In genomic region chr7:142330271-142330724, GRCm38 (mm10) we compare ENCODE assay signal across 10 mouse cellular contexts. TPM values are rescaled to one million over a fixed set of nuclear protein-coding genes. Genes with fewer than 3 reads are reported as not detected.
DNase-seq lines count a peak whose midpoint lies in the region; ATAC-seq lines count a peak whose summit lies in the region.
"Had no signal": no experiment of that assay in that cellular context is flagged by ENCODE, and none has a peak within 500 bp of the region (broad histone marks: within the 10 kb centered on the region; RNA-seq: fewer than 3 reads in every experiment).

No protein-coding gene starts in this region.

- WGBS in heart, embryonic 16.5 days = 10% methylated on average over 9 of the region's 9 CpGs
- WGBS in stomach, embryonic 16.5 days = 20% methylated on average over 9 of the region's 9 CpGs

- H3K9ac ChIP-seq in heart, embryonic 16.5 days (ENCODE audit: low read length) = 0 out of 2 replicates have a peak overlapping the region, but pooled peaks have one; percentile 36
- peak overlapping the region; percentile 37; the same call in 1 of the 2 replicates for H3K9ac ChIP-seq in stomach, embryonic 16.5 days (ENCODE audit: low read length)

- DNase-seq in lung, adult 18-20 months = peak; percentile 14 to 23
- DNase-seq in lung, postnatal 14 days = no peak
- DNase-seq in kidney, postnatal 25 days = peak; percentile 81 to 87
- no peak for DNase-seq in urinary bladder, postnatal 10 days (ENCODE audit: low spot score)
- no peak for DNase-seq in thymus, postnatal 14 days
- DNase-seq in spleen, postnatal 4 days (ENCODE audit: low spot score in 2 of 2) = no peak

- H3K4me1 ChIP-seq in heart, embryonic 16.5 days (ENCODE audit: control insufficient read depth, insufficient read depth, low read length) = peaks cover 30% of the 10 kb centered on the region
- peaks cover 22% of the 10 kb centered on the region for H3K4me1 ChIP-seq in stomach, embryonic 16.5 days (ENCODE audit: control insufficient read depth, insufficient read depth, low read length)

- no peak overlapping the region for H3K4me2 ChIP-seq in heart, embryonic 16.5 days (ENCODE audit: low read depth, low read length)
- H3K4me2 ChIP-seq in stomach, embryonic 16.5 days (ENCODE audit: low read depth, low read length) = no peak overlapping the region

- no peaks in the 10 kb centered on the region for H3K27me3 ChIP-seq in heart, embryonic 16.5 days (ENCODE audit: control insufficient read depth, insufficient read depth, low read length)
- H3K27me3 ChIP-seq in stomach, embryonic 16.5 days (ENCODE audit: control insufficient read depth, insufficient read depth, low read length) = no peaks in the 10 kb centered on the region

- no peaks in the 10 kb centered on the region for H3K36me3 ChIP-seq in heart, embryonic 16.5 days (ENCODE audit: control insufficient read depth, insufficient read depth)
- H3K36me3 ChIP-seq in stomach, embryonic 16.5 days (ENCODE audit: control insufficient read depth, insufficient read depth, low read length) = no peaks in the 10 kb centered on the region

- no peak overlapping the region for H3K4me3 ChIP-seq in heart, embryonic 16.5 days (ENCODE audit: low read length)
- no peak overlapping the region for H3K4me3 ChIP-seq in stomach, embryonic 16.5 days (replicated peaks; ENCODE audit: low read length)

- no peaks in the 10 kb centered on the region for H3K9me3 ChIP-seq in heart, embryonic 16.5 days (replicated peaks; ENCODE audit: control insufficient read depth, low read length)
- no peaks in the 10 kb centered on the region for H3K9me3 ChIP-seq in stomach, embryonic 16.5 days (replicated peaks; ENCODE audit: control insufficient read depth, low read length)

- peak overlapping the region; percentile 86 for H3K27ac ChIP-seq in heart, embryonic 16.5 days (ENCODE audit: low read length)
- H3K27ac ChIP-seq in stomach, embryonic 16.5 days (ENCODE audit: low read length) = peak overlapping the region; percentile 76; the same call in 1 of the 2 replicates

- ATAC-seq in heart, embryonic 16.5 days (replicated peaks; ENCODE audit: extremely low read depth, insufficient read depth, low FRiP score) = peak; percentile 90
- peak; percentile 57 for ATAC-seq in stomach, embryonic 16.5 days (ENCODE audit: insufficient read depth, low FRiP score)

RNA-seq across cellular contexts. Expression of gene Krtap5-4, which starts 26.9 kb away (rescaled TPM):
- polyA plus RNA-seq in heart, embryonic 16.5 days (2015; fragmentation: Nextera tagmentation; extraction: Ambion mirVana) = 0.18 TPM in 1 of 2 replicates, not detected in the other
- polyA plus RNA-seq in stomach, embryonic 16.5 days (2015; fragmentation: Nextera tagmentation; extraction: Ambion mirVana) = not detected in 2 replicates
- polyA plus RNA-seq: limb, embryonic 11.5 days; neural tube, embryonic 14.5 days had no signal

RNA-seq across cellular contexts. Expression of gene Krtap5-1, which starts 33.4 kb away (rescaled TPM):
- polyA plus RNA-seq in heart, embryonic 16.5 days (2015; fragmentation: Nextera tagmentation; extraction: Ambion mirVana) = not detected in 2 replicates
- polyA plus RNA-seq in stomach, embryonic 16.5 days (2015; fragmentation: Nextera tagmentation; extraction: Ambion mirVana) = not detected in 2 replicates
- polyA plus RNA-seq: limb, embryonic 11.5 days; neural tube, embryonic 14.5 days had no signal

RNA-seq across cellular contexts. Expression of gene Ifitm10, which starts 43.3 kb away (rescaled TPM):
- polyA plus RNA-seq in heart, embryonic 16.5 days (2015; fragmentation: Nextera tagmentation; extraction: Ambion mirVana) = 4.8 and 4.9 TPM in 2 replicates
- polyA plus RNA-seq in stomach, embryonic 16.5 days (2015; fragmentation: Nextera tagmentation; extraction: Ambion mirVana) = 3.7 and 5.2 TPM in 2 replicates

RNA-seq across cellular contexts. Expression of gene Gm49369, which starts 52.2 kb away (rescaled TPM):
- polyA plus RNA-seq in heart, embryonic 16.5 days (2015; fragmentation: Nextera tagmentation; extraction: Ambion mirVana) = not detected in 2 replicates
- 0.96 TPM in 1 of 2 replicates, not detected in the other for polyA plus RNA-seq in stomach, embryonic 16.5 days (2015; fragmentation: Nextera tagmentation; extraction: Ambion mirVana)

RNA-seq across cellular contexts. Expression of gene Gm4559, which starts 56.1 kb away (rescaled TPM):
- not detected in 2 replicates for polyA plus RNA-seq in heart, embryonic 16.5 days (2015; fragmentation: Nextera tagmentation; extraction: Ambion mirVana)
- not detected in 2 replicates for polyA plus RNA-seq in stomach, embryonic 16.5 days (2015; fragmentation: Nextera tagmentation; extraction: Ambion mirVana)
- polyA plus RNA-seq: limb, embryonic 11.5 days; neural tube, embryonic 14.5 days had no signal

Comparison
In these comparisons a context has a peak if more than half of its experiments do, and no peak if none do; other contexts are left out.
1. DNase-seq: peak in lung, adult 18-20 months (2 of 2) and kidney, postnatal 25 days (2 of 2); none in lung, postnatal 14 days (single experiment), urinary bladder, postnatal 10 days (single experiment), thymus, postnatal 14 days (single experiment) and spleen, postnatal 4 days (0 of 2).